Mouse (Mus musculus) CH12.LX (cell line): ENCODE results near the gene Rasl10a. TPM values are rescaled to one million over a fixed set of nuclear protein-coding genes. Genes with fewer than 3 reads are reported as not detected.

ENCODE experiments used
- DNase-seq: peaks from one replicate; pipeline ENCODE4 v3.0.0-alpha.2; 2013; ENCODE audit errors: extremely low read depth
- H3K27ac ChIP-seq: 2 replicates; pipeline ENCODE4 v1.5.1; 2012; ENCODE audit warnings: low read depth, mild to moderate bottlenecking, control low read depth, moderate library complexity; ENCODE audit not compliant: insufficient read depth
- H3K27me3 ChIP-seq: replicated peaks from 2 replicates; pipeline ENCODE3; 2012; ENCODE audit warnings: inconsistent platforms
- H3K36me3 ChIP-seq, 2 experiments: replicated peaks in 1 of 2; 2 replicates each; pipeline versions ENCODE3 to v1.6.1; 2012; ENCODE audit warnings: inconsistent platforms in 1 of 2, low read length in 1 of 2, mild to moderate bottlenecking in 1 of 2, mixed read lengths in 1 of 2, moderate library complexity in 1 of 2; ENCODE audit not compliant: control insufficient read depth in 1 of 2, insufficient read depth in 1 of 2
- H3K4me1 ChIP-seq, 2 experiments: 2 replicates each; pipeline ENCODE4 v1.6.1; 2012; ENCODE audit warnings: inconsistent platforms in 1 of 2, moderate library complexity in 1 of 2; ENCODE audit not compliant: insufficient read depth in 2 of 2, control insufficient read depth in 1 of 2
- H3K4me2 ChIP-seq: 2 replicates; pipeline ENCODE4 v1.6.1; 2012; ENCODE audit warnings: low read depth, mild to moderate bottlenecking, control low read depth; ENCODE audit not compliant: poor library complexity, insufficient read depth, severe bottlenecking
- H3K4me3 ChIP-seq, 3 experiments: fragments of 150-350 bp in 1 of 3; sonication (generic) in 1 of 3; replicated peaks in 1 of 3; 2 replicates each; pipeline versions ENCODE3 to v1.5.1; 2011 to 2012; ENCODE audit warnings: low read depth in 2 of 3, low read length in 2 of 3, mild to moderate bottlenecking in 2 of 3, moderate library complexity in 2 of 3, control low read depth in 1 of 3, improper control_type of control experiment in 1 of 3, inconsistent platforms in 1 of 3, mixed read lengths in 1 of 3; ENCODE audit not compliant: poor library complexity in 1 of 3
- H3K79me2 ChIP-seq: replicated peaks from 2 replicates; pipeline ENCODE4 v1.6.1; 2012; ENCODE audit warnings: mild to moderate bottlenecking, moderate library complexity; ENCODE audit not compliant: control insufficient read depth, poor library complexity, insufficient read depth, severe bottlenecking; ENCODE audit errors: extremely low read depth
- H3K9ac ChIP-seq: 2 replicates; pipeline ENCODE4 v1.6.1; 2012; ENCODE audit warnings: low read depth, mild to moderate bottlenecking, control low read depth, moderate library complexity; ENCODE audit not compliant: insufficient read depth
- H3K9me3 ChIP-seq: replicated peaks from 2 replicates; pipeline ENCODE3; 2012; ENCODE audit warnings: low read length, inconsistent platforms, mixed read lengths
- BHLHE40 ChIP-seq: IDR thresholded peaks from 2 replicates; pipeline ENCODE4 v1.6.1; 2011; ENCODE audit warnings: mild to moderate bottlenecking, low read depth, low read length, improper control_type of control experiment
- CHD1 ChIP-seq: IDR thresholded peaks from 2 replicates; pipeline ENCODE4 v1.6.1; 2012; ENCODE audit warnings: low read depth, low read length, improper control_type of control experiment, inconsistent platforms
- CHD2 ChIP-seq: IDR thresholded peaks from 2 replicates; pipeline ENCODE4 v1.6.1; 2011; ENCODE audit warnings: low read length, improper control_type of control experiment
- CTCF ChIP-seq, 2 experiments: IDR thresholded peaks in 1 of 2; conservative IDR thresholded peaks in 1 of 2; 2 replicates each; pipeline ENCODE4 v1.5.1; 2011 to 2012; ENCODE audit warnings: low read depth in 2 of 2, low read length in 2 of 2, improper control_type of control experiment in 1 of 2, inconsistent platforms in 1 of 2, mild to moderate bottlenecking in 1 of 2, moderate library complexity in 1 of 2
- ELF1 ChIP-seq: IDR thresholded peaks from 2 replicates; pipeline ENCODE4 v1.6.1; 2014; ENCODE audit warnings: low read depth, mild to moderate bottlenecking, inconsistent platforms, low read length, improper control_type of control experiment
- EP300 ChIP-seq: IDR thresholded peaks from 2 replicates; pipeline ENCODE4 v1.6.1; 2011; ENCODE audit warnings: low read length, improper control_type of control experiment
- ETS1 ChIP-seq: conservative IDR thresholded peaks from 2 replicates; pipeline ENCODE4 v1.6.1; 2012; ENCODE audit warnings: low read depth, mild to moderate bottlenecking, inconsistent platforms, low read length, improper control_type of control experiment, moderate library complexity
- GABPA ChIP-seq: IDR thresholded peaks from 2 replicates; pipeline ENCODE4 v1.6.1; 2012; ENCODE audit warnings: low read depth, low read length, improper control_type of control experiment, inconsistent platforms; ENCODE audit not compliant: insufficient replicate concordance
- IRF4 ChIP-seq: IDR thresholded peaks from 2 replicates; pipeline ENCODE4 v1.6.1; 2014; ENCODE audit warnings: low read depth, mild to moderate bottlenecking, inconsistent platforms, low read length, improper control_type of control experiment
- JUN ChIP-seq: IDR thresholded peaks from 2 replicates; pipeline ENCODE4 v1.6.1; 2011; ENCODE audit warnings: low read depth, mild to moderate bottlenecking, low read length, improper control_type of control experiment, moderate library complexity; ENCODE audit not compliant: insufficient read depth
- JUND ChIP-seq: conservative IDR thresholded peaks from 2 replicates; pipeline ENCODE4 v1.6.1; 2011; ENCODE audit warnings: low read depth, low read length, improper control_type of control experiment
- KAT2A ChIP-seq: IDR thresholded peaks from 2 replicates; pipeline ENCODE4 v1.6.1; 2012; ENCODE audit warnings: low read length, improper control_type of control experiment, inconsistent platforms; ENCODE audit not compliant: insufficient replicate concordance
- MAFK ChIP-seq: IDR thresholded peaks from 2 replicates; pipeline ENCODE4 v1.6.1; 2011; ENCODE audit warnings: low read length, improper control_type of control experiment; ENCODE audit not compliant: insufficient replicate concordance
- MAX ChIP-seq: IDR thresholded peaks from 2 replicates; pipeline ENCODE4 v1.6.1; 2011; ENCODE audit warnings: low read length, improper control_type of control experiment
- MAZ ChIP-seq: IDR thresholded peaks from 2 replicates; pipeline ENCODE4 v1.6.1; 2012; ENCODE audit warnings: low read depth, mild to moderate bottlenecking, inconsistent platforms, low read length, improper control_type of control experiment, moderate library complexity
- MEF2A ChIP-seq: IDR thresholded peaks from 2 replicates; pipeline ENCODE4 v1.6.1; 2014; ENCODE audit warnings: low read depth, mild to moderate bottlenecking, inconsistent platforms, low read length, improper control_type of control experiment, borderline replicate concordance
- MXI1 ChIP-seq: IDR thresholded peaks from 2 replicates; pipeline ENCODE4 v1.6.1; 2011; ENCODE audit warnings: mild to moderate bottlenecking, low read depth, low read length, improper control_type of control experiment
- MYC ChIP-seq: IDR thresholded peaks from 2 replicates; pipeline ENCODE4 v1.6.1; 2011; ENCODE audit warnings: low read depth, mild to moderate bottlenecking, improper control_type of control experiment, low read length
- NELFE ChIP-seq: IDR thresholded peaks from 2 replicates; pipeline ENCODE4 v1.6.1; 2011; ENCODE audit warnings: low read depth, low read length, improper control_type of control experiment
- PAX5 ChIP-seq: IDR thresholded peaks from 2 replicates; pipeline ENCODE4 v1.6.1; 2012; ENCODE audit warnings: low read length, inconsistent platforms, mixed read lengths
- POLR2A ChIP-seq: IDR thresholded peaks from 2 replicates; pipeline ENCODE4 v1.6.1; 2011; ENCODE audit warnings: low read depth, mild to moderate bottlenecking, improper control_type of control experiment, low read length
- POLR2AphosphoS2 ChIP-seq: IDR thresholded peaks from 2 replicates; pipeline ENCODE4 v1.6.1; 2011; ENCODE audit warnings: low read depth, low read length, improper control_type of control experiment
- RCOR1 ChIP-seq: conservative IDR thresholded peaks from 2 replicates; pipeline ENCODE4 v1.6.1; 2012; ENCODE audit warnings: low read depth, mild to moderate bottlenecking, inconsistent platforms, low read length, improper control_type of control experiment
- SIN3A ChIP-seq: IDR thresholded peaks from 2 replicates; pipeline ENCODE4 v1.6.1; 2012; ENCODE audit warnings: low read length, improper control_type of control experiment, inconsistent platforms
- SMC3 ChIP-seq: IDR thresholded peaks from 2 replicates; pipeline ENCODE4 v1.6.1; 2011; ENCODE audit warnings: low read depth, low read length, improper control_type of control experiment
- TCF12 ChIP-seq: IDR thresholded peaks from 2 replicates; pipeline ENCODE4 v1.6.1; 2014; ENCODE audit warnings: low read depth, mild to moderate bottlenecking, inconsistent platforms, low read length, improper control_type of control experiment
- UBTF ChIP-seq: IDR thresholded peaks from 2 replicates; pipeline ENCODE4 v1.6.1; 2012; ENCODE audit warnings: low read depth, mild to moderate bottlenecking, inconsistent platforms, low read length, improper control_type of control experiment, moderate library complexity
- USF2 ChIP-seq: conservative IDR thresholded peaks from 2 replicates; pipeline ENCODE4 v1.6.1; 2011; ENCODE audit warnings: low read depth, low read length, improper control_type of control experiment
- ZC3H11A ChIP-seq: IDR thresholded peaks from 2 replicates; pipeline ENCODE4 v1.6.1; 2012; ENCODE audit warnings: low read depth, mild to moderate bottlenecking, inconsistent platforms, low read length, improper control_type of control experiment
- ZKSCAN1 ChIP-seq: IDR thresholded peaks from 2 replicates; pipeline ENCODE4 v1.6.1; 2012; ENCODE audit warnings: low read depth, inconsistent platforms, low read length, improper control_type of control experiment, borderline replicate concordance
- ZMIZ1 ChIP-seq: IDR thresholded peaks from 2 replicates; pipeline ENCODE4 v1.6.1; 2012; ENCODE audit warnings: low read depth, mild to moderate bottlenecking, inconsistent platforms, low read length, improper control_type of control experiment
- ZNF384 ChIP-seq: IDR thresholded peaks from 2 replicates; pipeline ENCODE4 v1.6.1; 2012; ENCODE audit warnings: low read depth, low read length, improper control_type of control experiment, inconsistent platforms
- dilution Hi-C: fragments of 300-500 bp; cut with MboI; formaldehyde crosslinking; loops from 2 replicates; pipeline ENCODE4 v1.14.3; 2020; ENCODE audit warnings: low sequenced_read_pairs; ENCODE audit not compliant: extremely low pct_unique_long_range_greater_than_20kb, extremely low pct_ligation_motif_present
- in situ Hi-C: fragments of 300-500 bp; cut with MboI; formaldehyde crosslinking; loops from 3 replicates; pipeline ENCODE4 v1.14.3; 2019; ENCODE audit warnings: low sequenced_read_pairs, low pct_ligation_motif_present, low pct_unique_long_range_greater_than_20kb, mixed read lengths
- polyA plus RNA-seq: library from polyadenylated mRNA; unstranded; fragments of >175 nt; gene quantifications from 2 replicates; pipeline ENCODE4 v1.2.1, GENCODE M21; 2012; ENCODE audit warnings: low read depth; ENCODE audit not compliant: insufficient read length
- total RNA-seq, 2 experiments: library from RNA; depleted of rRNA; stranded (reverse); fragments of 300-350 nt in 1 of 2; fragments of >200 nt in 1 of 2; gene quantifications; 2 replicates each; pipeline ENCODE4 v1.2.3; 2012 to 2014

The Rasl10a gene
- total and polyA plus RNA-seq, 3 experiments, result 3.0 to 7.5 (median 6.5) TPM

DNA sequence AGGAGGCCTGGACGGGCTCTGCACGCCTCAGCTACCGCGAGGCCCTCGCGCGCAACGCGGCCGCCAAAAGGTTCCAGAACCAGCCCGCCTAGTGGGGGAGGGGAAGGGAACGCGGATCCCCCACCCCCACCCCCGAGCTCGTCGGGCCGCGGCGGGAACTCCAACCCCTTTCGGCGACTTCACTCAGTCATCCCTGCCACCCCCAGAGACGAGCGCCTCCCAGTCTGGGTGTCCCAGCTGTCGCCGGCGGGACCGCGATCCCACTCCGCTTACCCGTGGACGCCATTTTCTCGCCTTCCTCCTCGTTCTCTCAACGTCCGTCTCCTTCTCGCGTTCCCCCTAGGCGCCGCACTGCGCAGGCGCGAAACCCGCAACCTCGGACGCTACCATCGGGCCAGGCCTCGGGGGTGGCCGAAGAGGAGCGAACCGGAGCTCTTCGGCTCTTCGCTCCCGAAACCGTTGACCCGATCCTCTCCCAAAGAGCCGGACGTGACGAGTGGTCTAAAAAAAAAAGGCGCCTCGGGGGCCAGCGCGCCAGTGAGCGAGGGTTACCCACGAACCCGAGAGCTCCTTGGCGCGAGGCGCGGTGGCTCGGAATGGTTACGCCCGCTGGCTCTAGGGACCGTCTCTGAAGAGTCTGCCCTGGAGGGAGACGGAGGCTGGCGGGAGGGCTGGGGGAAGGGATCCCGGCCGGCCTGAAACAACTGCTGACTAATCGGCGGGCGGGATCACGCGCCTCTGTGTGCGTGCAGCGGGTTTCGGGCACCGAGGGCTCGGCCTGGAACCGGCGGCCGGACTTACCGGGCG lies 41.0 kb downstream of the Rasl10a start, which contains the start of the genes Rhbdd3 and Ewsr1 (continued):
- 0 out of 2 replicates have a peak, but pooled peaks have one; percentile 62 for TF ChIP-seq RCOR1
- TF ChIP-seq MYC, result peak; percentile 43
- TF ChIP-seq ZKSCAN1, result no peak
- 0 out of 2 replicates have a peak, but pooled peaks have one; percentile 59 for TF ChIP-seq KAT2A
- TF ChIP-seq CHD2, result peak; percentile 97
- TF ChIP-seq PAX5, result no peak
- TF ChIP-seq SIN3A, result peak; percentile 93
- peak; percentile 98 for TF ChIP-seq CHD1
- peak; percentile 86 for TF ChIP-seq ZNF384
- TF ChIP-seq EP300, result peak; percentile 54; the same call in 1 of the 2 replicates
- no peak for TF ChIP-seq CTCF (conservative IDR thresholded peaks at IDR 0.05 in 1 of 2, IDR thresholded peaks at IDR 0.05 in 1 of 2; ENCODE audit: low read depth in 2 of 2, low read length in 2 of 2)
- TF ChIP-seq JUND, result no peak
- TF ChIP-seq ZC3H11A, result no peak
- TF ChIP-seq NELFE, result peak; percentile 63; the same call in 1 of the 2 replicates

DNA sequence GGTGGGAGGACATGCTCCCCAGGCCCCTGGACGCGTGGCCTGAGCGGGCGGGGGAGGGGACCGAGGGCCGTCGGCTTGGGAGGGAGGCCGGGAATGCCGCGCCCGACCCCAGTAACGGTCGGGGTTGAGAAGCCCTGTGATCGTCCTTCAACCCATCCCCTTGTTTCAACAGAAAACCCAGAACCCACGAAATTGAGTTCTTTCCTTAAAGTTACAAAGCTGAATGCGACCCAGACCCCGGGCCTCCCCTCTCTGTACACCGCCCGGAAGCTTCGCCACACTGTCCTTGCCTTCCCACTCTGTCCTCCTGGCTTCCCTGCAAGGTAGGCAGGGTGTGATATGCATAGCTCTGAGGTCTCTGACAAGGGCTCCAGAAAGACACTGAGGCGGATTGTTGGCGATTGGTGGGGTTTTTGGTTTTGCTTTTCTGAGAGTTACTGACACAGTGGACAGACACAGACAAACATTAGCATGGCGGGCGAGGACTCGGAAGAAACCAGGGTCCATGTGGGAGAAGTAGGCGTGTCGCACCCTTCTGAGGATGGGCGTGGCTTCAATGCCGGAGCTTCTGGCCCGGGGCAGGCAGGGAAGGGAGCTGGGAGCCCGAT lies 41.8 kb downstream of the Rasl10a start:
- H3K4me1 ChIP-seq, result peaks cover 7 to 35% of the 10 kb centered on the region in 2 experiments; a peak in 3 of 4 replicates
- H3K36me3 ChIP-seq, result peaks cover 14 to 42% of the 10 kb centered on the region in 2 experiments
- no peaks in the 10 kb centered on the region for H3K27me3 ChIP-seq
- dilution Hi-C loops (no loop called here), in situ Hi-C loops (loop anchor here (5.0 kb wide), 1 partner anchor 37 kb away; no protein-coding TSS in a partner anchor)
- peak overlapping the region; percentile 98 for H3K9ac ChIP-seq
- DNase-seq, result peak; percentile 94
- H3K27ac ChIP-seq, result peak overlapping the region; percentile 75
- peaks cover 42% of the 10 kb centered on the region for H3K79me2 ChIP-seq
- H3K4me3 ChIP-seq, result peak overlapping the region; percentile 74 to 94 (median 85)
- H3K4me2 ChIP-seq, result peak overlapping the region; percentile 57
- no peaks in the 10 kb centered on the region for H3K9me3 ChIP-seq
- no peak for TF ChIP-seq SMC3
- TF ChIP-seq MAFK, result no peak
- peak; percentile 91 for TF ChIP-seq POLR2AphosphoS2
- TF ChIP-seq IRF4, result no peak; the same call in 1 of the 2 replicates
- TF ChIP-seq ZNF384, result no peak
- TF ChIP-seq POLR2A, result peak; percentile 88
- no peak for TF ChIP-seq PAX5
- no peak for TF ChIP-seq ELF1
- TF ChIP-seq RCOR1, result no peak
- no peak for TF ChIP-seq BHLHE40
- no peak; the same call in 1 of the 2 replicates for TF ChIP-seq SIN3A
- peak; percentile 54; the same call in 1 of the 2 replicates for TF ChIP-seq TCF12
- TF ChIP-seq JUN, result no peak
- no peak for TF ChIP-seq MAZ
- TF ChIP-seq CTCF (conservative IDR thresholded peaks at IDR 0.05 in 1 of 2, IDR thresholded peaks at IDR 0.05 in 1 of 2; ENCODE audit: low read depth in 2 of 2, low read length in 2 of 2), result no peak
- no peak for TF ChIP-seq ZMIZ1
- TF ChIP-seq ZKSCAN1, result no peak
- TF ChIP-seq USF2, result no peak; the same call in 1 of the 2 replicates
- TF ChIP-seq MAX, result peak; percentile 81; the same call in 1 of the 2 replicates
- no peak for TF ChIP-seq JUND
- no peak for TF ChIP-seq UBTF
- TF ChIP-seq EP300, result no peak
- peak; percentile 91; the same call in 1 of the 2 replicates for TF ChIP-seq MXI1
- no peak for TF ChIP-seq CHD1
- no peak for TF ChIP-seq MEF2A
- TF ChIP-seq ZC3H11A, result no peak
- TF ChIP-seq GABPA, result no peak
- no peak for TF ChIP-seq CHD2
- TF ChIP-seq ETS1, result no peak
